Mouse (Mus musculus) neutrophil, adult 59 days (primary cell): ENCODE results near the gene Mllt10. TPM values are rescaled to one million over a fixed set of nuclear protein-coding genes. Genes with fewer than 3 reads are reported as not detected.

Experiments
- total RNA-seq, 2 experiments: library from RNA; stranded (reverse); gene quantifications; 1 replicate in 1 of 2; 2 replicates in 1 of 2; pipeline ENCODE4 v1.2.4; 2023

The Mllt10 gene
- 10 to 100 TPM; 86.7 to 89.2 TPM for total RNA-seq

DNA sequence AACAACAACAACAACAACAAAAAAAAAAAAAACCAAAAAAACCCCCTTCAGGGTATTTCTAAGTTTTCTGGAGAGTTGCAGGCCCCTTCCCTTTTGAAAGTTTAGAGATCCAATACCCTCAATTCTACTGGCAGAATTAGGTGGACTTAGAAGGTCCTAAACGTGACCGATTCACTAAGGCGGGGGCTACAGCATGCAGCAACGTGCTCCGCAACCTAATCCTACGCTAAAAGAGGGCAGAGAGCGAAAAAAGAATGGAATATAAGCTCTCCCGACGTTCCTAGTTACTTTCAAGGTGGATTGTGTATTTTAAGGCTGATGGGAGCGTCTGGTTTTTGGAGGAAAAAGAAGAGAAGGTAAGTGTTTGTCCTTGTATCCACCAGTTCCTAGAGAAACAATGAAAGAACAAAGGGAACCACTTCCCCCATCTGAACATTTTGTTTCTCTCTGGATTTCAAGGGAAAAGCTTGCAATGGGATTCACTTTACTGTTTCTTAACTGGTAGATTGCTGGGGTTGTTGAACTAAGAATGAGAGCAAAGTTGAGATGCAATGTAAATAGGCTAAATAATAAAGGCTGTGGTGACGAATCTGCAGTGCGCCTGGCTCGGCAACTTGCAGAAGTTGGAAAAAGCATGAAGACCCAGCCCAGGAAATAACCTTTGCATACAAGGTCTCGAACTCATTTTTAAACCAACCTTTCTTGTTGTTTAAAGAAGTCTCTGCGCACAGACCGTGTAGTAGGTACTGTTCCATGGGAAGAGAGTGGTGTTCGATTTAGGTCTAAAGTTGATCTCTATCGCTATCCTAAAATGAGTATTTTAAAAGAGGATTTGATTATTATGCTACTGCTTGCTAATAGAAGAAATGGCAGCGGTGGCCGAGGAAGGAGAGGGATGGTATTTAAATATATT is at the start of gene Mllt10:
Mllt10 (plus strand) TSS at position 222 of the 913 bp plus-strand sequence.

GRCm38 (mm10) chr2:18037491-18037890 is 17.5 kb upstream of the Mllt10 start, which contains the start of gene A930004D18Rik:
Gene A930004D18Rik, minus strand, starts transcription at chr2:18037737.

GRCm38 (mm10) chr2:18048453-18049075 is 6.5 kb upstream of the Mllt10 start, which contains the start of gene Skida1:
Gene Skida1, minus strand, starts transcription at chr2:18049051.

Other genes with a start within 250 kb of the Mllt10 start
- gene H2al2a, start 58.3 kb upstream of the Mllt10 start, total RNA-seq: not detected
- not detected for gene A930004D18Rik, start 17.5 kb upstream of the Mllt10 start, total RNA-seq
- not detected for gene Skida1, start 6.2 kb upstream of the Mllt10 start, total RNA-seq